Mouse (Mus musculus) cerebellum, adult 2 months (tissue): ENCODE results near the gene 2200002D01Rik.

Experiments
- CTCF ChIP-seq: fragments of 200-500 bp; IDR thresholded peaks from 2 replicates; pipeline ENCODE4 v1.5.1; 2011; ENCODE audit warnings: low read depth, mild to moderate bottlenecking, control low read depth, low read length, moderate library complexity, borderline replicate concordance; ENCODE audit not compliant: insufficient read depth
- POLR2A ChIP-seq: fragments of 200-500 bp; IDR thresholded peaks from 2 replicates; pipeline ENCODE4 v1.6.1; 2011; ENCODE audit warnings: low read length, control low read depth, borderline replicate concordance; ENCODE audit not compliant: insufficient read depth

GRCm38 (mm10) chr7:29289856-29290255 lies 41.6 kb upstream of the 2200002D01Rik start:
- TF ChIP-seq CTCF (no peak), POLR2A (no peak)
